Mouse (Mus musculus) cerebellum, postnatal 36 days (tissue): ENCODE measurements around the gene Ankrd34c.

Experiments
- DNase-seq, 2 experiments: peaks; one replicate each; pipeline ENCODE4 v3.0.0; 2021 to 2022; ENCODE audit warnings: mixed read lengths in 2 of 2

Ankrd34c gene

DNA sequence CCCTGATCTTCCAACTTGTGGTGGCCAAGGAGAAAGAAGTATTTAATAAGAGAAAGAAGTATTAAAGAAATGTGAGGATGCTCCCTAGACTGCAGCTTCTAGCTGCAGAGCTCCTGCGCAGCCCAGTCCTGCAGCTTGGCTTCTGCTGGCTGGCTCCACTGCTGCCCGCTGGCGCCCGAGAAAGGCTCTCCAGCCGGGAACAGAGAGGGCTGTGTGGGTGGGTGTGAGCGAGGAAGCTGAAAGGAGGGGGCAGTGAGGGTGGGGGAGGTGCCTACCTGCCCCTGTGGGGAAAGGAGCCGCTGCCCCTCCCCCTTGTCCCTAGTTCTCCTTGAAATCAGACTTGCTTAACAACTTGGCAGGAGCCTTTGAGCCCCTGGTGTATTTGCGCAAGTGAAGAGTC lies at the start of gene Ankrd34c:
Ankrd34c (minus strand) TSS at position 181 of the 400 bp plus-strand sequence.
- DNase-seq = no peak

DNA sequence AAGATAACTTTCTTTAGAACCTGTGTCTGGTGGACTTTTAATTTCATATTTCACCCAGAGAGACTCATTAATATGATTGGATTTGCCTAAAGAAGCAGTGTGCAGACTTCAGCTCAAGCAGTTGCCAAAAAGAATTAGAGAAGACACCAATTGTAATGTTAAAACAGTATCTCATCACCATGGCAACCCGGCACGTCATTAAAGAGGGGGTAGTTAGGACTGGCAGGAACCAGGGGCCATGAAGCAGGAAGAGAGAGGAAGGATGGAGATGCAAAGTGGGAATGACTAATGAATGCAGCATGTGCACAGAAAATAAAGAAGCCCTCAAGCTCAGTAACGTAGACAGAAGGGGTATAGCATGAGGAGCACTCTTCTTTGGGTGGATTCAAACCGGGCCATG lies 49.3 kb upstream of the Ankrd34c start:
- no peak for DNase-seq

DNA sequence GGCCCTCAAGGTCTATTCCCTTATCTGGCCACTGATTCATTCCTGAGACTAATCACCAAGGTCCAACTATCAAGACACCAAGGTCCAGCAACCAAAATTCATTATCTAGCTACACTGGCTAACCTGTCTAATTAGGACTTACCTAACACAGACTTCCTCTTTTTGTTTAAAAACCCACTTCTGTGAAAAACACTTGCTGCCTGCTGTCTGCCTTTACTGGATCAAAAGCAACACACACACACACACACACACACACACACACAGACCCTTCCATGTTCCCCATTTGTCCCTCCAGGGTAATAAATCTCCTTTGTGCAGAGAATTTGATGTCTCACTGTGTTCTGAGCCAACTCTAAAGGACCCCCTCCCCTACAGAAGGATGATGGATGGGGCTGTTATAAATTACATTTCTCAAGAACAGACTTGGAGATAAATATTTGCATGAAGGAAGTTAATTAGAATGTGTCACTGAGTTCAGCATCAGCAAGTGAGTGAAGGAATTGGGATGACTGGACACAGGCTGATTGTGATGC lies 43.2 kb upstream of the Ankrd34c start:
- no peak for DNase-seq

DNA sequence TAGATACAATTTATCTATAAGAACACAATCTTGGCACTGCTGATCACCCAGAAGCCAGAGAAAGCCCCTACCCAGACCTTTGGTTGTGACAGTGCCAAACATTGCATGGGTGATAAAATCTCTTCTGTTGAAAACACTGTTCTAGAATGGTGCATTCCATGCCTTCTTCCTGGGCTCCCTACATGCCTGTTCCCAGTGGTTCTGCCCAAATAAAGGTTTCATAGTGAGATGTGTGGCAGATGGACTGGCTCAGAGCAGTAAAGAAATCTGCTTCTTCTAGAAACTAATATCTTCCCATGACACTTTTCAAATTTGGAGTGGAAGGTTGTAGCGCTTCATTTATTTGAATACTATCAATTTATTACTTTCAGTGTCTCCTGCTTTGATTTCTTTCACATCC lies 41.0 kb upstream of the Ankrd34c start:
- DNase-seq = no peak

DNA sequence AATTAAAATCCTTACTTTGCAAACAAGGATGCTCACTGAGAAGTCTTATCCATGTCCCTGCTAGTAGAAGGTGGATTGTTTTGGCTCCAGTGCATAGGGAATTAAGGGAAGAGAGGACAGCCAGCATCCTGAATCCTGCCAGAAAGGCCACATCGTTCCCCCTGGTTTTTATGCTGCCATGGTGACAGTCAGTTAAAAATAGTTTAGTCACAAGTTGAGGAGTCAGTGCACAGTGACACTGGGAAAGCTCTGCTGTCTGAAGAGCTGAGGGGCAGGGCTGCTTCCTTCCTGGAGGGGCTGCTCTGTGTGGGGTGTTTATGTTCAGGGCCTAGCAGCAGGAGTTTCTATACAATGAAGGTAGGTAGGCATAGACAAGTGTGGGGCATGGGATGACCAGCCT lies 32.9 kb upstream of the Ankrd34c start:
- no peak for DNase-seq

DNA sequence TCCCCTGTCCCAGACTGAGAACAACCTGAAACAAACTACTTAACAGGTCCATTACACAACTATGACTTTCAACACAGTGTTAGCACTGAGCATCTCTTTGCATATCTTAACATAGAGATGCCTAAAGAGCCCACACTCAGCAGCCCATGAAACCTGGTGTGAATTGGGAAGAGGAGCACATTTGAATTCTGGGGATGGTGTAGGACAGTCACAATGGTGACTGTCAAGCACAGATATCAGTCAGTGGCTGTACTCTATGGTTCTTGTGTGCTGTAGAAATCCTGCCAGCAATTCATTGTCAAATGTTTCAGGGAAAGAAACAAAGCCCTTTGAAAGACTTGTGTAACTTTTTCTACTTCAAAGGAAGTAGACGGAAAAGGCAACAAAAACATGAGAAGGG lies 23.7 kb upstream of the Ankrd34c start:
- no peak for DNase-seq

DNA sequence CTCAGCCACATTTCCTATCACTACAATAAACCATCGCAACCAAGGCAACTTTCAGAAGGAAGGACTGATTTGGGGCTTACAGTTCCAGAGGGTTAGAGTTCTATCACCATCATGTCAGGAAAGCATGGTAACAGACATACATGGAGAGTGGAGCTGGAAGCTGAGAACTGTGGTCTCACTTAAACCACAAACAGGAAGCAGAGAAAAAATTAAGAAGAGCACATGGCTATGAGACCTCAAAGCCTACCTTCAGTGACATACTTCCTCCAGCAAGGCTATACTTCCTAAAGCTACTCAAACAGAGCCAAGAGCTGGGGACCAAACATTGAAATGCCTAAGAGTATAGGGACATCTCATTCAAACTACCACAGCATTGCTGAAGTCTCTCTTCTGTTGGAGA lies 20.3 kb upstream of the Ankrd34c start:
- no peak for DNase-seq

DNA sequence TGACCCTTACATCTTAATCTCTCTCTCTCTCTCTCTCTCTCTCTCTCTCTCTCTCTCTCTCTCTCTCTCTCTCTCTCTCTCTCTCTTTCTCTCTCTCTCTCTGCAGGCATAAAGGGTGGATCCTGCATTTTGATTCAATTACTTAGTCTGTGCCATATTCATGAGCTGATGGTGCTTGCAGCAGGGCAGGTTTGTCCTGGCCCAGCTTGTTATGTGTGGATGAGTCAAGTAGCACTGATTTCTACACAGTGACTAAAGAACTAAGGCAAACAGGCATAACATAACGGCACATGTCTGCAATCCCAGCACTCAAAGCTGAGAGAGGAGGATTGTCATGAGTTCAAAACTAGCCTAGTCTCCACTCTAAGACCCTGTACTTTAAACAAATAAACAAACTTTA lies 19.9 kb upstream of the Ankrd34c start:
- no peak for DNase-seq

DNA sequence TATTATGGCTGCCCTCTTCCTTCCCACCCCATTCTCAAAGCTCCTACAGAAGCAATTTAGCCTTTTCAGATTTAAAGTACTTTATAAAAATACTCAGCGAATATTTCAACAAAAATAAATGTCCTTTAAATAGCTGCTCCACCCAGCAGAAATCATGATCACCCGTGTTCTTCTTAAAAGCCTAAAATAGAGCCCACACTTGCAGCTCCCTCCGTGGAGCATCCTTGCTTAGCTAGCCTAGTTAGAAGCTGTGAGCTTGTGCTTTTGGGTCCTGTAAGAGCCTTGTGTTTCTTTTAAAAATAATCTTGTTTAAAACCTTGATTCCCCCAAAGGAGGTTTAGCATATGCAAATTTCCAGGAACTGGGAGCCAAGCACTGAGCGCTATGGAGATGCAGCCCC lies 19.3 kb upstream of the Ankrd34c start:
- no peak for DNase-seq

DNA sequence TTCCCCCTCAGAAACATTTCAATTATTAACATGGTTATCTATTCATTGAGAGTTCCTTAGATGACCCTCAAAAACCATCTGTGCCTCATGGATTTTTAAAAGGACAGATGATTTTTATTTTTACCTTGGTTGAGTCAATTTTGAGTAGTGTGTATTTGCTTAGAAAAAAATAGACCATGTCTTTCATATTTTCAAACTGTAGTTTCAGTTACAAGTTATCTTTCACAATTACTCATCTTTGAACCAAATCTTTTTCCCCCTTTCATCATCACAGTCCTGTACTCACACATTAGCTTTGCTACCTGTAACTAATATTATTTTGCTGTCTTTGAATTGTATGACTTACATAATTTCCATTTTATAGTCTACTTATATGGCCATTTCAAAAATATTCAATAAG lies 1.8 kb upstream of the Ankrd34c start:
- no peak for DNase-seq

DNA sequence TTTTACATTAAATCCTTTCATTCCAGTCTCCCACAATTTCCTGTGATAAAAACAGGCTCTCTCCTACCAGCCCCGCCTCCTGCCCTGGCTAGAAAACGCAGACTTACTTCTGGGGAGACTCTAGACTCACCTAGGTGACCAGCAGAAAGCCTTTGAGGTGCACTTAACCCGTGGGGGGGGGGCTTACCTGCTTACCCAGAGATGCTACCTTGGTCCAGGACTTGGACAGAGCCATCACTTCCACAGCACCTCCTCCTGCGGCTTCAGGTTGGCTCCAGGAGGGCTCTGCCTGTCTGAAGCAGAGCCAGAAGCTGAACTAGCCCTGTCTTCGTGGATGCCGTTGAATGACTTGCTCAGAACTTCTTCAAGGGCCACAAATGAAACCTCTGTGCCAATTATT lies 387 bp downstream of the Ankrd34c start:
- no peak for DNase-seq

DNA sequence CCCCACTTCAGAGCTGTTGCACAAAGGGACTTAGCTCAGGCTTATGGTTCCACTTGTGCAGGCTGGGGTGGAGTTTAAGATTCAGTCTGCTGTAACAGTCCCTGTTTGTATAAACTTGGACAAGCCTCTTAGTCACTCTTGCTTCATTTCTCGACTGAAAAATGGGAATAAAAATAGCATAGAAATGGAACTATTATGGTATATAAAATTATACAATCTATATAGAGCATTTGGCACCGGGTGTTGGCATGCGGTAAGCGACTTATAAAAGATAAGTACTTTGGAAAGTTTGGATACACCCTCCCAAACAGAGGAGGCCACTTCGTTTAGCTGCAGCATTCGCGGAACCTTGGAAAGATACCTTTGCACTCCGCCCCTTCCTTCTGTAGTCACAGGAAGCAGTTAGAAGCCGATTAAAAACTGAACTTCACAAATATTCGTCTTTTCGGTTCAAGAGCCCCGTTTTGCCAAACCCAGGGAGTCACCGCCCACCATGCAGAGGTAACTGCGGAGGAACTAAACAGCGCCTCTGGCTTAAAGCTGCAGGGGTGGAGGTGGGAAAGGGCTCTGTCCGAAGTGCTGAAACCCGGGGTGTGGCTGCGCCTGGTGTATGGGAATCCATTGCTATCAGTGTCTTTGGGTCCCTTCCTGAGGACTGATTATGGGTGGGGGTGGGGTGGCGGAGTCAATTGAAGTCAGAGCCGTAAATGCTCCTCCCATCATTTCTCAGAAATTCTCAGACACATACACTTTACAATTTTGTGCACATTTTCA lies 1.2 kb downstream of the Ankrd34c start:
- DNase-seq = no peak

DNA sequence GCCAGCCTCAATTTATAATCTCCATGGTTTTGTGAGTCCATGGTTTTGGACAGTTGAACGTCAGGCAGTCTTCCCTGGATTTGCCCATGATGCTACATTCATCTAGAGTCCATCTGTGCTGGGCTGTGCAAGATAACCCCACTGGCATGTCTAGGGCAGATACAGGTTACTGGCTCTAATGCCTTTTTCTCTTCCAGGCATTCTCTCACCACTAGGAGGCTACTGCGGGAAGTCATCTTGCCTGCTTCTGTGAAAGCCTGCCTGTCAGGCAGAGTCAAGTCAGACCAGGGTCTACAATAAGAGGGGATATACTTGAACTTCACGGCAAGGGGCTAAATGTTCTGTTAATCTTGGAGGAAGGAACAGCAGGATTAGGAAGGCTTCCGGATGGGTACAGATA lies 31.4 kb downstream of the Ankrd34c start:
- no peak for DNase-seq

DNA sequence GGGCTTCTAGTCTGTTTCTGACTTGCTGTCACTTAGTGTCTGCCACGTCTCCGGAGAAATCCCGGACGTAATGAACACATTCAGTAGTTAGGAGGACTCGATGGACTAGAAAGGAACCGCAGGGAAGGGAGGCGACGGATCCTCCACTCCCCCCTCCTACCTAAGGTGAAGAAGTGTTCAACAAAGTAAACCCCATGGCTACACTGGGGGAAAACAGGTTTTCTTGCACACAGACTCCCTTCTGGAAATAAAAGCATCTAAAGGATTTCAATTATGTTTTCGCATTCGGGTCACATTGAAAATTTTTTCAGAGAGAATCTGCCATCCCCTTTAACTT lies 33.1 kb downstream of the Ankrd34c start:
- no peak for DNase-seq

DNA sequence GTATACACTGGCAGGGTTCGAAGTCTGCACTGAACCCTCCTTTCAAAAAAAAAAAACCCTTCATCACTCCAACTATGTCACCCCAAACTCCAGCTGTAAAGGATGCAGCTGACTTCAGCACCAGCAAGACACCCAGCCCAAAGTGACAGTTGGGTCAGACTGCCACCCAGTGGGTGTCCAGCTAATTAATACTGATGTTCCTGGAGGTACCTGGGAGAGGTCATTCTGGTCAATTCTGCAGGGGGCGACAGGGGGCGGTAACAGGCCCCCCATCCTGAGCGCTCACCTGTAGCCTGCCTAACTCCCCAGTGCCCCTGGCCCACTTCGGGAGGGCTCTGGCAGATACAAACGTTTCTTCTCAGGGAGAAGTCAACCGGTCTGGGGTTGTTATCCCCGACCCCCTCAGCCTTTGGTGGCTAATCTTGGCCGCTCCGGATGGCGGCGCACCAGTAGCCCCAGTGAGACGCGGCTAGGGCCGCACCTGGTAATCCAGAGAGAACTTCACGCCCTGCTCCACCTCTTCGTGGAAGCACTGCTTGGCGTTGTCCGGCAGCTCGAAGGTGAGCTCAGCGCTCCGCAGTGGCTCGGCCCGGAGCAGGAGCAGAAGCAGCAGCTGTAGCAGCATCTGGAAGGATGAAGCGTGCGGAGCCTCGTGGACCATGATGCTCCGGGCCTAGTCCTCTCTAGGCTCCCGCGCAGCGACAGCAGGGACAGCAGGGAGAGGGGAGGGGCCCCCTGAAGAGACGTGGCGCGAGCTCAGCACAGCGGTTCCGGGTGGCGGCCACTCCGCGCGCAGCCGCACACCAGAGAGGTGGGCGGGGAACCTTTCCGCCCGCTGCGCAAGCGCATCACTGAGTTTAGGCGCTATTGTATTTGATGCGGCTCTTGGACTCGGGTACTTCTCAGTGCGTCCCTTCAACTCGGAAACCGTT lies 33.7 kb downstream of the Ankrd34c start, which contains the start of gene Tmed3:
Tmed3 (minus strand) TSS at position 804 of the 932 bp plus-strand sequence.
- peak; percentile 83 to 85 for DNase-seq

DNA sequence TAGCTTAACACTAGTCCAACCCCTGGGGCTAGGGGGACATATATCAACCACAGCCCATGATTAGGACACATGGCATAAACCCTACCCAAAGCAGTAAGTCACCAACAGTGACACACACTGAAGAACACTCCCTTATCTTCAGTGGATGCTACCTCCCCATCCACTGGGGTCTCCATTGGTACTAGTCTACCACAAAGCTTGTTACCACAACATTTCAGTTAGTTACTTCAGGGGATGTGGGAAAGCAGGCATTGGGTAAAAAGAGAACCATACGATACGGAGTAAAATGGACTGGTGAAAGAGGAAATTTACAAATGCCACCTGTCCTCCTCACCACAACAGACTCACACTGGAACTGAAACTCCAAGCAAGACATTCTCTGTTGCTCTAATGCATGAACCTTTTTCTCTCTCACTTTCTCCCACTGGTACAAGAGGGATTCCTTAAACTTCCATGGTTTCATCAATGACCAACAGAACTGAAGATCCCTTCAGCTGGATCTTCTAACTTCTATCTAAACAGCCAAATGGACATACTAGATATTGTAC lies 37.3 kb downstream of the Ankrd34c start:
- DNase-seq = no peak

DNA sequence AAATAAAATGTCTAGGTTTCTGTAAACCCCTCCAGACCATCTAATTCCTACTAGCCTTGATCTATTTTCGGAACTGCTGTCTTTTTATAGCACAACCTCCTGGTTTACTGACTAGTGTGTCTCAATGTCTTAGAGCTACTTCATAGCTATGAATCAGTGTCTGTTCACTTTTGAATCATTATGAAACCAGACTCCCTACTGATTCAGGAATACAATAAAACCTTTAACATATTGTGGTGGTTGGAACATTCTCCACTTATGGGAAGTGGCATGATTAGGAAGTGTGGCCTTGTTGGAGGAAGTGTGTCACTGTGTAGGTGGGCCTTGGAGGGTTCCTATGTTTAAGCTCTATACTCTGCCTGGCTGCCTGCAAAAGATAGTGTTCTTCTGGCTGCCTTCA lies 43.1 kb downstream of the Ankrd34c start:
- no peak for DNase-seq

DNA sequence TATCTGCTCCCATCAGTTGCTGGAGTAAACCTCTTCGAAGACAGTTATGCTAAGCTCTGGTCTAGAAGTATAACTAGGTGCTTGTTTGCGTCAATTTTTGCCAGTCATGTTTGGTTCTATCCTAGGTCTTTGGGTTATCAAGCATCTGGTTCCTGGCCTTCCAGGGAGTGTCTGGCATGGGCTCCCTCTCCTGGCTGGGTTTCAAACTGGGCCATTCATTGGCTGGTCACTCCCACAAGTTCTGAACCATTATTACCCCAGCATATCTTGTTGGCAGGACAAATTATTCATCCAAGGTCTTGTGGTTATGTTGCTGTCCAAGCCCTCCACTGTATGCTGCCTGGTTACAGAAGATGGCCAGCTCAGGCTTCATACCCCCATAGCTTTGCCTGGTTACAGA lies 44.6 kb downstream of the Ankrd34c start:
- no peak for DNase-seq

DNA sequence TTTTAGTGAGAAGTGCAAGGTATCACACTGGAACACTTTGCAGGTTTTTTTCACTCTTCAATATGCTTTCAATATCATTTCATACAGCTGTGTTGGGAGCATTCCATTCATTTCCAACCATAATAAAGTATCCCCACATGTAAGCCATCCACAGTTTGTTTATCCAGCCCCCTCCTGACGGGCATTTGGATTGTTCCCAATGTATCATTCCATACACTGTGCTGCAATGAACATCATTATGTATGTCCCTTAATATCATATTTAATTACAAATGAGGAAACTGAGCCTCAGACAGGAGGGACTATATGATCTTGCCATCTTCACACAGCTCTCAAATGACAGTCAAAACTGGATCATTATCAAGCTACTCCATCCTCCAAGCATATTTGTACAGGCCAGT lies 49.1 kb downstream of the Ankrd34c start:
- DNase-seq = no peak

DNA sequence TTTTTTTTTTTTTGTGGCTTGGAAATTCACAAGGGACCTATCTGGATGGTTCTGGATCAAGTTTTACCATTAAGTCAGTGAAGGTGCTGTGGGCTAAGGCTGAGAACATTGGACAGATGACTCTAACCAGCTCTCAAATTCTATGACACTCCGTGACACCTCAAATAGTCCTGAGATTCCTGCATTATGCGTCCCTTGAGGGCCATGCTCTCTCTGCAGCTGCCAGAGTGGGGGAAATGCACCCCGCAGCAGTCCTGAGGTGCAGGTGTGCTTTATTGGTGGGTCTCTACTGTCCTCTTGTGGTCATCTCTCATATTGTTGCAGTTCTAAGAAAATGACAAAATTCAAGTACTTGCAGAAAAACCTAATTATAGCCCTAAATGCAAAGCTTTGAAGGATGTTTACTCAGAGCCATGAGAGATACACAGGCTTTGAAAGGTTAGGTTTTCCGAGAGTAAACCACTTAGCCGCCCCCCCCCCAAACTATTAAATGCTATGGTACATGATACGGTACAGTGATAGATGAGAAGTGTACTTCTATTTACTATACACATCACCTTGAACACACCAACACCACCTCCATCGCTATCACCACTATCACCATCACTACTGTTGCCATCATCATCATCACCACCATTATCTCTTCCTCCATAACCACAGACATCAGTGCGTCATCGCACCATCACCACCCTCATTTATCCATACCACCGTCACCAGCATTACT lies 50.6 kb downstream of the Ankrd34c start:
- DNase-seq = no peak

DNA sequence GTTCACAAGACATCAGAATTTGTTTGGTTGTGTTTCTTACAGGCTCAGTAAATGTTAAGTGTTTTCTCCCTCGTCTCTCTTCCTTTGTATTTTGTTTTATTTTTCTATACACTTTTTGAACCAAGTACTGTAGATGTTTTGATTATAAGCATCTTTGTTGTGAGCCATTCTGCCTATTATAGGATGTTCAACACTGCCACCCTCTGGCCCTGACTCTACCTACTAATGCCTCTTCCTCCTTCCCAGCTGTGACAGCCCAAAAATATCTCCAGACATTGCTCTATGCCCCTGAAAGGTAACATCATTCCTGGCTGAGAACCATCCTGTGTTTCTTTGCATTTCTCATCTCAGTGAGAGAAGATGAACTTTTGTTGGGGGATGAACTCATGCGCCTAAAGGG lies 52.0 kb downstream of the Ankrd34c start:
- no peak for DNase-seq

DNA sequence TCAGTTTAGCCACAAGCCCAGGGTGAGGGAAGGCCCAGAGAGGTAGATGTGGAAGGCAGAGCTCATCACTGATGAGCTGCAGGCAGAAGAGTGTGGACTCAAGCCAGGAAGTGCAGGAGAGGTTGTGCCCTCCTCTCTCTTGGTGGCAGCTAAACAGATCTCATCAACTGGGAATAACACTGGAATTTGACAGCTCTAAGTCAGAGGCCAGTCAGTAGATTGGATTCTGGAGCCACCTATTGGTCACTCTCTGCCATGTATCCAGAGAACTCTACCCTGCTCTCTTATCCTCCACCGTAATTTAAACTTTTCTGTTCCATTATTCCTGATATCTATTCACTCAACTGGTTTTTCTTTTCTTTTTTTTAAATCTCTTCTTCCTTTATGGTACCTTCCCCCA lies 59.3 kb downstream of the Ankrd34c start:
- DNase-seq = peak; percentile 5 to 15
